Mouse (Mus musculus) embryonic facial prominence, embryonic 11.5 days (tissue): ENCODE data around the gene Kif16b. TPM values are rescaled to one million over a fixed set of nuclear protein-coding genes. Genes with fewer than 3 reads are reported as not detected.

Source experiments
- ATAC-seq: fragments of 200-750 bp; cut with Nextera tagmentation; replicated peaks from 2 replicates; pipeline ENCODE4 v1.8.0; 2017; ENCODE audit warnings: low read depth; ENCODE audit not compliant: insufficient number of reproducible peaks, low FRiP score, low TSS enrichment
- DNase-seq: peaks from one replicate; pipeline ENCODE4 v3.0.0-alpha.2; 2015; ENCODE audit warnings: low spot score
- H3K27ac ChIP-seq: fragments of 300-500 bp; sonication (generic); replicated peaks from 2 replicates; pipeline ENCODE4 v1.5.1; 2014; ENCODE audit warnings: mild to moderate bottlenecking, low read depth, low read length, control low read depth
- H3K27me3 ChIP-seq: fragments of 300-500 bp; sonication (generic); 2 replicates; pipeline ENCODE4 v1.6.1; 2014; ENCODE audit warnings: mild to moderate bottlenecking, low read length, moderate library complexity, mixed read lengths; ENCODE audit not compliant: control insufficient read depth, insufficient read depth
- H3K36me3 ChIP-seq: fragments of 300-500 bp; sonication (generic); replicated peaks from 2 replicates; pipeline ENCODE4 v1.6.1; 2014; ENCODE audit warnings: low read depth, mild to moderate bottlenecking, low read length, moderate library complexity, mixed read lengths; ENCODE audit not compliant: control insufficient read depth, insufficient read depth
- H3K4me1 ChIP-seq: fragments of 300-500 bp; sonication (generic); 2 replicates; pipeline ENCODE4 v1.6.1; 2014; ENCODE audit warnings: low read length, mixed read lengths; ENCODE audit not compliant: control insufficient read depth, insufficient read depth
- H3K4me2 ChIP-seq: fragments of 300-500 bp; sonication (generic); 2 replicates; pipeline ENCODE4 v1.6.1; 2014; ENCODE audit warnings: low read depth, mild to moderate bottlenecking, control low read depth, low read length, moderate library complexity
- H3K4me3 ChIP-seq: fragments of 300-500 bp; sonication (generic); 2 replicates; pipeline ENCODE4 v1.5.1; 2014; ENCODE audit warnings: low read depth, low read length, control low read depth
- H3K9ac ChIP-seq: fragments of 300-500 bp; sonication (generic); replicated peaks from 2 replicates; pipeline ENCODE4 v1.6.1; 2014; ENCODE audit warnings: mild to moderate bottlenecking, control low read depth, low read length
- H3K9me3 ChIP-seq: fragments of 300-500 bp; sonication (generic); replicated peaks from 2 replicates; pipeline ENCODE4 v1.6.1; 2016; ENCODE audit warnings: mild to moderate bottlenecking, low read length, inconsistent platforms, mixed read lengths; ENCODE audit not compliant: control insufficient read depth
- WGBS: fragments of 180-500 bp; shearing (Covaris S2); extraction: QIAGEN DNeasy Blood & Tissue Kit; methylation state at CpG from one replicate; pipeline ENCODE4 v1.1.7; 2014; 5-methylcytosine and 5-hydroxymethylcytosine counted together
- polyA plus RNA-seq: library from polyadenylated mRNA; unstranded; fragments of >200 nt; fragmentation: Nextera tagmentation; extraction: Ambion mirVana; gene quantifications from 2 replicates; pipeline ENCODE4 v1.2.1, GENCODE M21; 2014

The Kif16b gene
- 8.8 and 10.4 TPM in 2 replicates for polyA plus RNA-seq

DNA sequence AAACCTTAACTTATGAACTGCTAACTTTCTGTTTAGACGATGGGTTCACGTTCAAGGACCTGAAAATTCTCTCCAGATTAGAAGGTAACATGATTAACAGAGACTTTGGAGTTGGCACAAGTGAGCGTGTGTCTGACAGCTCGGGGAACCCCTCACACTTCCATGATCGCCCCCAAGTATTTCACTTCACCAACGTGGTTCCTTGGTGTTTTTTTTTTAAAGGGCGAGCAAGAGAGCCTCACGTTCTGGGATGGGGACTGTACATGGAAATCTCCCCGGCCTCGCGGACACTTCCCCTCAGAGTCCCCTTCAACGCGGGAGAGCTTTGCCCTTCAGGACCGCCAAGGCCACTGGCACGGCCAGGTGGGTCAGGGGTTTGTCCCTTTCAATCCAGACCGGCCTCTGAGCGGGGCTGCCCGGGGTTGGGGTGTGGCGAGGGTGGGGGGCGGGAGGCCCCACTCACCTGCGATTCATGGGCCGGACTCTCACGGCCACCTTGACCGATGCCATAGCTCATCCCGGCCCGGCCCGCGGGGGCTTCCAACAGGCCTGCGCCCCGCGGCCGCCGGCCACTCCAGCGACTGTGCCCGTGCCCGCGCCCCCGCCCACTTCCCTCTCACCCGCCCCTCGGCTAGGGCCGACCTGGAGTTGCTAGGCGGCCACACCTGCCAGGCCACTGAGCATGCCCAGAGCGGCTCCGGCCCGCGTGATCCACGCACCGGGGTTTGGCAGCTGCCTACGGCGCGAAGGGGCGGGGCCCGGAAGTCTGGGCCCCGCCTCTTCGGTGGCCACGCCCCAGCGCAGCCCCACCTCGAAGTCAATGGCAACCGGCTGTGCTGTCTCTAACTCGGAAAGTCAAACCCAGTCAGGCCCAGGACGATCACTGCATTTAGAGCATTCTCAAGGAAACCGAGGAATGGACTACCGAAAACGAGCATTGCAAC, at the start of gene Kif16b:
Kif16b (minus strand) TSS at position 670 of the 944 bp plus-strand sequence.
- H3K4me3 ChIP-seq = peak within 1 kb of the TSS; percentile 72
- DNase-seq (peak; percentile 94), ATAC-seq (peak; percentile 95)
- H3K9ac ChIP-seq = peak within 1 kb of the TSS; percentile 82
- peak within 1 kb of the TSS; percentile 73 for H3K4me2 ChIP-seq
- H3K4me1 ChIP-seq = no peaks in the 10 kb centered on the region
- no peak within 1 kb of the TSS for H3K27ac ChIP-seq
- H3K27me3 ChIP-seq = no peaks in the 10 kb centered on the region
- no peaks in the 10 kb centered on the region for H3K9me3 ChIP-seq
- H3K36me3 ChIP-seq = no peaks in the 10 kb centered on the region
- WGBS = 1% methylated on average over 64 of the region's 64 CpGs

DNA sequence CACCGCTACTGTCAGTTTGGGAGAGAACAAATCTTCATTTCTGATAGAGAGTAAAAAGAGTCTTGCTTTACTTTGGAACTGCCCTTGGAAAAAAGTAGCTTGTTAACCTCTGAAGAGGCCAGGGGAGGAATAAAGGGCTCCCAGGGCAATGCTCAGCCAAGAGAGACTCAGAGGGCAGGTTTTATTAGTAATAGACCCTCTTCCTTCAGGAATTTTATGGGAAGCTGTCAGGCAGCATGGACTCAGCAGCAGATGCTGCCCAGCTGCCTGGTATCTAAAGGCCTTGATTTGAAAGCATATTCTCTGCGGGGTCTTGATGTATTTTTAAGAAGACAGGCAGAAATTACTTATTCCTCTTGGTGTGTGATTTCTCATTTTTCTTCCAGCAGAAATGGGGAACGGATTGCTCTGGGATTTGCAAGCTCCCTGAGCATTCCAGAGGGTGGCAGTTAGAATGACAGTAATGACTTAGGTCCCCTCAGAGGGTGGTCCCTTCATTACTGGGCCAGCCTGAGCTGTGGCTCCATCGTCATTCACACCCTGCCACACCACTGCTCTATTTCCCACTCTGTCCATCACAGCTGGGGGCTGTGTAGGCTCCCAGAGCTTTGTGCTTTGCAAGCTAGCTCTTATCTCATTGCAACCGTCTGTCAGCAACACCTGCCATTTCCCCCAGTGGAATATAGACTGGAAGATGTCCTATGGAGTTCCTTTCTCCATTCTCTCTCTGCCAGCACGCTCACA, 39.7 kb upstream of the Kif16b start:
- DNase-seq = no peak

DNA sequence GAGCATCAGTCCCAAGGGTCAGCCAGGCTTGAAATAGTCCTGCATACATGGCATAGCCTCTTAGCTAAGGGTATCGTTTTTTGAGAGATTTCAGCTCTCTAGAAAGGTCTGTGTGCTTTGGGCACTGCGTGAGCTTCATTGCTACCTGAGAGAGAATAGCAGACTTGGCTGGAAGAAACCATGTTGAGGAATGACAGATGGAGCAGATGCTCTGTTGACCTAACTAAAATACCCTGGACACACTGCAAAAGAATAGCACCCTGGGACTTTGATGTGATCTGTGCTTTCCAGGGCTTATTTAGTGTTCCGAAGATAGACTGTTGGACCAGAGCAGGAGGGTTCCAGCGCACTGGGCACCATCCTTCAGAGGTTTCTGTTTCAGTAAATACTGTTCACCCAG, 29.1 kb upstream of the Kif16b start:
- no peak for DNase-seq
- no peaks in the 10 kb centered on the region for H3K27me3 ChIP-seq
- no peak overlapping the region for H3K9ac ChIP-seq
- H3K4me2 ChIP-seq = no peak overlapping the region
- H3K4me1 ChIP-seq = no peaks in the 10 kb centered on the region
- no peak for ATAC-seq
- 85% methylated on average over 4 of the region's 4 CpGs for WGBS
- no peaks in the 10 kb centered on the region for H3K36me3 ChIP-seq
- H3K27ac ChIP-seq = no peak overlapping the region
- no peaks in the 10 kb centered on the region for H3K9me3 ChIP-seq
- H3K4me3 ChIP-seq = no peak overlapping the region

More for the DNA sequence above, 39.7 kb upstream of the Kif16b start:
- Histone ChIP-seq H3K9ac (no peak overlapping the region), H3K27me3 (no peaks in the 10 kb centered on the region), H3K4me1 (no peaks in the 10 kb centered on the region), H3K36me3 (no peaks in the 10 kb centered on the region), H3K9me3 (no peaks in the 10 kb centered on the region), H3K27ac (no peak overlapping the region), H3K4me3 (no peak overlapping the region), H3K4me2 (no peak overlapping the region)
- ATAC-seq = no peak
- WGBS = 64% methylated on average over 6 of the region's 6 CpGs

DNA sequence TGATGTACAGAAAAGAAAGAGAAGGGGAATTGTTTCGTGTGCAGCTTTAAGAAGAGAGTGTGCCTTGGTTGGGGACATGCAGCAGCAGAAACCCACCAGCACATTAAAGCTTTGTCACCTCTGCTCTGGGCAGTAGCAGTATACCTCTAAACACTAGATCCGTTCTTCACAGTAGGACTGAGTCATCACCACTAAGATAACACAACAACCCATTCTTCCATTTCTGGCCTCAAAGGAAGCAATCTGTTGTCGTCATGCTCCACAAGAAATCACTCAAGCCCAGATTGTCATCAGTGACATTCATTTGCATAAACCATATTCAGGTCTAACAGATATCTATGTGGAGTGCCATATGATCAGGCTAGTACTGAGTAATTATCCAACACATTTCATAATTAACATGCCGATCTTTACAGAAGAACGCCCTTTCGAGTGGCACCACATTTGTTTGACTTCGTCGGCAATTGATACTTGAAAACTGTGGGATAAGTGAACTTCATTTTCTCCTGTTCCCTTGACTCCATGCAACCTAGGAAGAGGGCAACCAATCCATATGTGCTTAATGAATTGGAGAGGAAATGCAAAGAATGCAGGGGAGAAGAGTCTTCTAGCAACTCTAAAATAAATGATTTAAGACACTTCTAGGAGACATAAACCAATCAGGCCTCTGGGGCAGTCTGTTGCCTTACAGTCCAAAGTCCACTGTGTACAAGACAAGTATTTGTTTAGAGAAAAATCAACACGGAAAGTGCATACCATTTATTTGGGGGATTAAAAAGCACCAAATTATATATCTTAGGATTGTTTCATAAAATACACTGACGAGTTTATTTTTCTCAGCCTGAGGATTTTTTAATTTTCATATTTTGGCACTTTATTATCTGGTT, 28.1 kb upstream of the Kif16b start:
- Histone ChIP-seq H3K36me3 (no peaks in the 10 kb centered on the region), H3K27me3 (no peaks in the 10 kb centered on the region)
- 85% methylated on average over 10 of the region's 10 CpGs for WGBS

DNA sequence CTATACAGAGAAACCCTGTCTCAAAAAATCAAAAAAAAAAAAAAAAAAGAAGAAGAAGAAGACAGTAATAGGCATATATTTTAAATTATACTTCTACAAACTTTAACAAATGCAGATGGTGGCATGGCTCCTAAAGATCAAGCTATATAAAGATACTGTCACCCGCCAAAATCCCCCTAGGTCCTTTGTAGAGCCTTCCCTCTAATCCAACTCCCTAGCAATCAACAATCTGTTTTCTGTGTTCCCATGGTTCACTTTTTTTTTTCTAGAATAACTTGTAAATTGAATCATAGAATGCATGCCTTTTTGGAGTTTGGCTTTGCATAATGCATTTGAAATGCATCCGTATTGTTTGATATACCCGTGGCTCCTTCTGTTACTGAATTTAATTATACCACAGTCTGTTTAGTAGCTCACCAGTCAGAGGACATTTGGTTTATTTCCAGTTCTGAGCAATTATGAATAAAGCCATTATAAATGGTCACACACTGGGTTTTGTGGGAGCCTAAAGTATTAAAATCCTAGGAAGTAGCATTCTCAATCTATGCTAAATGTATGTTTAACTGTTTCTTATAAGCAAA, 9.6 kb upstream of the Kif16b start:
- no peak for DNase-seq
- Histone ChIP-seq H3K27me3 (no peaks in the 10 kb centered on the region), H3K4me3 (no peak overlapping the region), H3K4me1 (no peaks in the 10 kb centered on the region), H3K9me3 (no peaks in the 10 kb centered on the region), H3K9ac (no peak overlapping the region), H3K36me3 (no peaks in the 10 kb centered on the region), H3K27ac (no peak overlapping the region), H3K4me2 (no peak overlapping the region)
- 86% methylated on average over 3 of the region's 3 CpGs for WGBS
- no peak for ATAC-seq

More for the DNA sequence above, 28.1 kb upstream of the Kif16b start:
- H3K9ac ChIP-seq = no peak overlapping the region
- no peaks in the 10 kb centered on the region for H3K4me1 ChIP-seq
- H3K27ac ChIP-seq = no peak overlapping the region
- ATAC-seq = no peak
- no peak overlapping the region for H3K4me3 ChIP-seq
- DNase-seq = no peak
- no peak overlapping the region for H3K4me2 ChIP-seq
- H3K9me3 ChIP-seq = no peaks in the 10 kb centered on the region

DNA sequence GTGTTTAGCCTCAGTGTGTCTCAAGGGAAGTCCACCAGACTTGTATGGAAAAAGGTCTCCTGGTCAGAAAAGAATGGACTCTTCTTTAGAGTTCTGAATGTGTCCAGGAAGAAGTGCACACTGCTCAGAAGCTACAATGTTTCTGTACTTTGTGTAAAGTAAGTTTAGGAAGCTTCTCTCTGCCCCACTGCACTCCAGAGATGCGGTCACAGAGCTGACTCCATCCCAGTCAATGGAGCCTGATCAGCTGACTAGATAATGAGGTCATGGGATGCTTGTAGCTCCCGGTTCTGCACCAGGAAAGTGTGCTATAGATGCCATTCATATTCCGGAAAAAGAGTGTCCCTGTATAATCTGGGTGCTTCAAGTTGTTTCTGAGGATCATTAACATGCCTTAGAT, 7.9 kb upstream of the Kif16b start:
- Histone ChIP-seq H3K36me3 (no peaks in the 10 kb centered on the region), H3K4me2 (no peak overlapping the region), H3K4me1 (no peaks in the 10 kb centered on the region), H3K9ac (no peak overlapping the region), H3K27ac (no peak overlapping the region), H3K27me3 (no peaks in the 10 kb centered on the region), H3K9me3 (no peaks in the 10 kb centered on the region), H3K4me3 (no peak overlapping the region)
- no peak for ATAC-seq
- 78% methylated on average over 3 of the region's 3 CpGs for WGBS
- DNase-seq = no peak

DNA sequence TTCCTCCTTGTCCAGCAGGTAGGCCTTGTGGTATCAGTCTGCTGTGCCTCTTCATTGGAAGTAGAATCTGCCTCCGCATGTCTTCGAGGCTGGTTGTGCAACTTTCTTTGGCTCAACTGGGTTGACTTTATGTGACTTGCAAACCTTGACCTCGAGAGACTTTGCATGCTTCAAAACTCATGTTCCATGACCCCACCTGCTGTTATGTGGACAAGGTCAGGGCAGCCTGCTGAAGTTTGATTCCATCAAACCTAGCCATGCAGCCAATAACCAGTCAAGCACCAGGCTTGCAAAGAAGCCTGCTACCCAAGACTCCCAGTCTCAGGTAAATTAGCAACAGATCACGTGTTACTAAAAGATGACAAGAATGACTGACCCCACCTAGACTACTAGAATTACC, 5.7 kb upstream of the Kif16b start:
- no peaks in the 10 kb centered on the region for H3K4me1 ChIP-seq
- 90% methylated on average over 4 of the region's 4 CpGs for WGBS
- H3K4me2 ChIP-seq = no peak overlapping the region
- no peak overlapping the region for H3K27ac ChIP-seq
- DNase-seq = no peak
- no peak for ATAC-seq
- no peak overlapping the region for H3K4me3 ChIP-seq
- no peaks in the 10 kb centered on the region for H3K36me3 ChIP-seq
- H3K9me3 ChIP-seq = no peaks in the 10 kb centered on the region
- H3K9ac ChIP-seq = no peak overlapping the region
- H3K27me3 ChIP-seq = no peaks in the 10 kb centered on the region
